Mouse (Mus musculus): ENCODE results near the gene Oosp2. TPM values are rescaled to one million over a fixed set of nuclear protein-coding genes. Genes with fewer than 3 reads are reported as not detected.

Oosp2 gene
- polyA plus RNA-seq, 1 experiment: not detected

- Histone ChIP-seq H3K4me1 (peaks cover 40% of the 10 kb centered on the region), H3K36me3 (replicated peaks; ENCODE audit: low read length) (no peaks in the 10 kb centered on the region), H3K9me3 (no peaks in the 10 kb centered on the region), H3K27me3 (replicated peaks) (no peaks in the 10 kb centered on the region), H3K4me3 (replicated peaks) (peak overlapping the region; percentile 64)
- no peak for TF ChIP-seq FLI1 (IDR thresholded peaks at IDR 0.05; ENCODE audit: low read length)
- TF ChIP-seq GATA1 (IDR thresholded peaks at IDR 0.05; ENCODE audit: borderline replicate concordance, low read length): no peak
Observed at GRCm38 (mm10) chr19:11635572-11635971, 24.8 kb downstream of the Oosp2 start.

- Histone ChIP-seq H3K9me3 (no peaks in the 10 kb centered on the region), H3K27me3 (replicated peaks) (no peaks in the 10 kb centered on the region), H3K4me3 (replicated peaks) (no peak overlapping the region), H3K36me3 (replicated peaks; ENCODE audit: low read length) (no peaks in the 10 kb centered on the region), H3K4me1 (peaks cover 43% of the 10 kb centered on the region)
- TF ChIP-seq GATA1 (IDR thresholded peaks at IDR 0.05; ENCODE audit: borderline replicate concordance, low read length) (no peak), FLI1 (IDR thresholded peaks at IDR 0.05; ENCODE audit: low read length) (no peak)
Observed at GRCm38 (mm10) chr19:11634330-11634729, 26.0 kb downstream of the Oosp2 start.

GRCm38 (mm10) chr19:11633732-11634131, 26.6 kb downstream of the Oosp2 start:
- TF ChIP-seq GATA1 (IDR thresholded peaks at IDR 0.05; ENCODE audit: borderline replicate concordance, low read length) (no peak), FLI1 (IDR thresholded peaks at IDR 0.05; ENCODE audit: low read length) (no peak)
- Histone ChIP-seq H3K9me3 (no peaks in the 10 kb centered on the region), H3K4me1 (peaks cover 43% of the 10 kb centered on the region), H3K27me3 (replicated peaks) (no peaks in the 10 kb centered on the region), H3K36me3 (replicated peaks; ENCODE audit: low read length) (no peaks in the 10 kb centered on the region), H3K4me3 (replicated peaks) (no peak overlapping the region)

GRCm38 (mm10) chr19:11625231-11625630, 35.1 kb downstream of the Oosp2 start:
- TF ChIP-seq GATA1 (IDR thresholded peaks at IDR 0.05; ENCODE audit: borderline replicate concordance, low read length) (no peak), FLI1 (IDR thresholded peaks at IDR 0.05; ENCODE audit: low read length) (no peak)
- Histone ChIP-seq H3K27me3 (replicated peaks) (no peaks in the 10 kb centered on the region), H3K4me3 (replicated peaks) (no peak overlapping the region), H3K36me3 (replicated peaks; ENCODE audit: low read length) (no peaks in the 10 kb centered on the region), H3K4me1 (peaks cover 4% of the 10 kb centered on the region; the same call in 1 of the 2 replicates), H3K9me3 (no peaks in the 10 kb centered on the region)

- Histone ChIP-seq H3K36me3 (replicated peaks; ENCODE audit: low read length) (no peaks in the 10 kb centered on the region), H3K27me3 (replicated peaks) (no peaks in the 10 kb centered on the region), H3K4me1 (peaks cover 2% of the 10 kb centered on the region; the same call in 1 of the 2 replicates), H3K4me3 (replicated peaks) (no peak overlapping the region), H3K9me3 (no peaks in the 10 kb centered on the region)
- TF ChIP-seq GATA1 (IDR thresholded peaks at IDR 0.05; ENCODE audit: borderline replicate concordance, low read length) (no peak), FLI1 (IDR thresholded peaks at IDR 0.05; ENCODE audit: low read length) (no peak)
Observed at GRCm38 (mm10) chr19:11624800-11625199, 35.6 kb downstream of the Oosp2 start.

GRCm38 (mm10) chr19:11623551-11623950, 36.8 kb downstream of the Oosp2 start, which contains the start of gene Ms4a2:
Gene Ms4a2 (minus strand): TSS chr19:11623719.
- TF ChIP-seq GATA1 (IDR thresholded peaks at IDR 0.05; ENCODE audit: borderline replicate concordance, low read length) (no peak), FLI1 (IDR thresholded peaks at IDR 0.05; ENCODE audit: low read length) (no peak)
- Histone ChIP-seq H3K9me3 (no peaks in the 10 kb centered on the region), H3K27me3 (replicated peaks) (no peaks in the 10 kb centered on the region), H3K4me3 (replicated peaks) (no peak within 1 kb of the TSS), H3K4me1 (no peaks in the 10 kb centered on the region), H3K36me3 (replicated peaks; ENCODE audit: low read length) (no peaks in the 10 kb centered on the region)

GRCm38 (mm10) chr19:11617983-11618382, 42.4 kb downstream of the Oosp2 start:
- Histone ChIP-seq H3K36me3 (replicated peaks; ENCODE audit: low read length) (no peaks in the 10 kb centered on the region), H3K27me3 (replicated peaks) (no peaks in the 10 kb centered on the region), H3K4me3 (replicated peaks) (no peak overlapping the region), H3K9me3 (no peaks in the 10 kb centered on the region), H3K4me1 (peaks cover 27% of the 10 kb centered on the region)
- TF ChIP-seq GATA1 (IDR thresholded peaks at IDR 0.05; ENCODE audit: borderline replicate concordance, low read length) (no peak), FLI1 (IDR thresholded peaks at IDR 0.05; ENCODE audit: low read length) (no peak)

GRCm38 (mm10) chr19:11614805-11615204, 45.6 kb downstream of the Oosp2 start:
- Histone ChIP-seq H3K36me3 (replicated peaks; ENCODE audit: low read length) (no peaks in the 10 kb centered on the region), H3K27me3 (replicated peaks) (no peaks in the 10 kb centered on the region), H3K4me3 (replicated peaks) (no peak overlapping the region), H3K9me3 (no peaks in the 10 kb centered on the region), H3K4me1 (peaks cover 47% of the 10 kb centered on the region)
- TF ChIP-seq FLI1 (IDR thresholded peaks at IDR 0.05; ENCODE audit: low read length) (no peak), GATA1 (IDR thresholded peaks at IDR 0.05; ENCODE audit: borderline replicate concordance, low read length) (no peak)

GRCm38 (mm10) chr19:11613776-11614443, 46.4 kb downstream of the Oosp2 start:
- Histone ChIP-seq H3K9me3 (no peaks in the 10 kb centered on the region), H3K27me3 (replicated peaks) (no peaks in the 10 kb centered on the region), H3K4me3 (replicated peaks) (peak overlapping the region; percentile 69), H3K36me3 (replicated peaks; ENCODE audit: low read length) (no peaks in the 10 kb centered on the region), H3K4me1 (peaks cover 47% of the 10 kb centered on the region)
- TF ChIP-seq FLI1 (IDR thresholded peaks at IDR 0.05; ENCODE audit: low read length) (no peak), GATA1 (IDR thresholded peaks at IDR 0.05; ENCODE audit: borderline replicate concordance, low read length) (no peak)

- TF ChIP-seq FLI1 (IDR thresholded peaks at IDR 0.05; ENCODE audit: low read length) (no peak), GATA1 (IDR thresholded peaks at IDR 0.05; ENCODE audit: borderline replicate concordance, low read length) (no peak)
- peaks cover 47% of the 10 kb centered on the region for H3K4me1 ChIP-seq
- H3K27me3 ChIP-seq (replicated peaks): no peaks in the 10 kb centered on the region
- H3K9me3 ChIP-seq: no peaks in the 10 kb centered on the region
- no peaks in the 10 kb centered on the region for H3K36me3 ChIP-seq (replicated peaks; ENCODE audit: low read length)
- H3K4me3 ChIP-seq (replicated peaks): no peak overlapping the region
Observed at GRCm38 (mm10) chr19:11613084-11613483, 47.3 kb downstream of the Oosp2 start.
